ENCODE assay signal across 8 mouse cellular contexts in genomic region chr7:74013601-74014175, GRCm38 (mm10). TPM values are rescaled to one million over a fixed set of nuclear protein-coding genes. Genes with fewer than 3 reads are reported as not detected.
DNase-seq lines count a peak whose midpoint lies in the region; ATAC-seq and TF ChIP-seq lines count a peak whose summit lies in the region.

TSS of gene St8sia2 (minus strand) at chr7:74013690.

- H3K4me2 ChIP-seq in embryonic facial prominence, embryonic 11.5 days (ENCODE audit: low read depth, low read length): peak within 1 kb of the TSS; percentile 83
- peak within 1 kb of the TSS; percentile 95 for H3K4me2 ChIP-seq in heart, postnatal 0 days (ENCODE audit: low read depth, low read length)

- TF ChIP-seq CTCF in heart, postnatal 0 days (IDR thresholded peaks at IDR 0.05; ENCODE audit: low read depth): no peak

- peak within 1 kb of the TSS; percentile 95 for H3K9ac ChIP-seq in embryonic facial prominence, embryonic 11.5 days (replicated peaks; ENCODE audit: low read length)
- peak within 1 kb of the TSS; percentile 21; the same call in 1 of the 2 replicates for H3K9ac ChIP-seq in heart, postnatal 0 days (replicated peaks; ENCODE audit: low read depth, low read length)

- no peaks in the 10 kb centered on the region for H3K36me3 ChIP-seq in embryonic facial prominence, embryonic 11.5 days (replicated peaks; ENCODE audit: control insufficient read depth, insufficient read depth, low read depth, low read length)
- H3K36me3 ChIP-seq in heart, postnatal 0 days (replicated peaks; ENCODE audit: control insufficient read depth, insufficient read depth, low read length): no peaks in the 10 kb centered on the region
- H3K36me3 ChIP-seq in limb, embryonic 10.5 days: no peaks in the 10 kb centered on the region
- no peaks in the 10 kb centered on the region for H3K36me3 ChIP-seq in midbrain, embryonic 10.5 days

- H3K27ac ChIP-seq in embryonic facial prominence, embryonic 11.5 days (replicated peaks; ENCODE audit: low read depth, low read length): peak within 1 kb of the TSS; percentile 82
- H3K27ac ChIP-seq in heart, postnatal 0 days (ENCODE audit: low read depth): no peak within 1 kb of the TSS
- peak within 1 kb of the TSS; percentile 92 for H3K27ac ChIP-seq in limb, embryonic 10.5 days
- peak within 1 kb of the TSS; percentile 97 for H3K27ac ChIP-seq in midbrain, embryonic 10.5 days (replicated peaks)

- DNase-seq in right cerebral cortex, postnatal 10 days (ENCODE audit: low spot score in 2 of 2): peak; percentile 51 to 68
- no peak for DNase-seq in right cerebral cortex, postnatal 25 days
- peak; percentile 81 for DNase-seq in embryonic facial prominence, embryonic 11.5 days (ENCODE audit: low spot score)
- peak; percentile 21 for DNase-seq in heart, postnatal 0 days (ENCODE audit: low spot score)
- DNase-seq in limb, embryonic 10.5 days (ENCODE audit: low spot score): peak; percentile 87
- DNase-seq in midbrain, embryonic 10.5 days (ENCODE audit: low spot score): peak; percentile 88
- DNase-seq in testis, postnatal 10 days (ENCODE audit: low spot score): peak; percentile 74
- no peak for DNase-seq in thymus, postnatal 10 days (ENCODE audit: low spot score in 2 of 2)

- ATAC-seq in embryonic facial prominence, embryonic 11.5 days (replicated peaks; ENCODE audit: insufficient number of reproducible peaks, low FRiP score, low TSS enrichment, low read depth): peak; percentile 91
- ATAC-seq in heart, postnatal 0 days (ENCODE audit: insufficient read depth, low read depth): peak; percentile 73

- H3K9me3 ChIP-seq in embryonic facial prominence, embryonic 11.5 days (replicated peaks; ENCODE audit: control insufficient read depth, low read length): no peaks in the 10 kb centered on the region
- H3K9me3 ChIP-seq in heart, postnatal 0 days (replicated peaks; ENCODE audit: control insufficient read depth, low read length): no peaks in the 10 kb centered on the region
- no peaks in the 10 kb centered on the region for H3K9me3 ChIP-seq in limb, embryonic 10.5 days (replicated peaks)
- H3K9me3 ChIP-seq in midbrain, embryonic 10.5 days (replicated peaks): no peaks in the 10 kb centered on the region

- H3K27me3 ChIP-seq in embryonic facial prominence, embryonic 11.5 days (ENCODE audit: control insufficient read depth, insufficient read depth, low read length): no peaks in the 10 kb centered on the region
- H3K27me3 ChIP-seq in heart, postnatal 0 days (ENCODE audit: control insufficient read depth, insufficient read depth, low read length): peaks cover 48% of the 10 kb centered on the region
- peaks cover 38% of the 10 kb centered on the region for H3K27me3 ChIP-seq in limb, embryonic 10.5 days (ENCODE audit: low read depth, poor library complexity, severe bottlenecking)
- H3K27me3 ChIP-seq in midbrain, embryonic 10.5 days (ENCODE audit: low read depth, poor library complexity, severe bottlenecking): peaks cover 43% of the 10 kb centered on the region

- no peak for TF ChIP-seq EP300 in heart, postnatal 0 days (IDR thresholded peaks at IDR 0.05; ENCODE audit: low read depth)

- H3K4me3 ChIP-seq in embryonic facial prominence, embryonic 11.5 days (ENCODE audit: low read depth, low read length): peak within 1 kb of the TSS; percentile 89
- peak within 1 kb of the TSS; percentile 65 for H3K4me3 ChIP-seq in heart, postnatal 0 days (ENCODE audit: low read depth, low read length)
- H3K4me3 ChIP-seq in limb, embryonic 10.5 days: peak within 1 kb of the TSS; percentile 72
- H3K4me3 ChIP-seq in midbrain, embryonic 10.5 days: peak within 1 kb of the TSS; percentile 68

- WGBS in embryonic facial prominence, embryonic 11.5 days: 0% methylated on average over 37 of the region's 42 CpGs
- under 1% methylated on average over 38 of the region's 42 CpGs for WGBS in heart, postnatal 0 days
- under 1% methylated on average over 36 of the region's 42 CpGs for WGBS in limb, embryonic 10.5 days
- WGBS in midbrain, embryonic 10.5 days: under 1% methylated on average over 32 of the region's 42 CpGs

- no peaks in the 10 kb centered on the region for H3K4me1 ChIP-seq in embryonic facial prominence, embryonic 11.5 days (ENCODE audit: control insufficient read depth, insufficient read depth, low read length)
- peaks cover 3% of the 10 kb centered on the region; the same call in 1 of the 2 replicates for H3K4me1 ChIP-seq in heart, postnatal 0 days (ENCODE audit: control insufficient read depth, insufficient read depth)
- H3K4me1 ChIP-seq in limb, embryonic 10.5 days: peaks cover 29% of the 10 kb centered on the region
- H3K4me1 ChIP-seq in midbrain, embryonic 10.5 days: peaks cover 39% of the 10 kb centered on the region

RNA-seq across cellular contexts. Expression of gene St8sia2, which starts in this region (rescaled TPM):
- 24.7 and 25.9 TPM in 2 replicates for polyA plus RNA-seq in embryonic facial prominence, embryonic 11.5 days (2014; fragmentation: Nextera tagmentation; extraction: Ambion mirVana)
- 0.31 and 7.3 TPM in 2 replicates for total RNA-seq in heart, postnatal 0 days (2014; rRNA removed; ENCODE audit: low replicate concordance)
- 0.62 and 0.66 TPM in 2 replicates for polyA plus RNA-seq in heart, postnatal 0 days (2015; fragmentation: Nextera tagmentation; extraction: Ambion mirVana)
- 7.8 and 13.3 TPM in 2 replicates for polyA plus RNA-seq in limb, embryonic 10.5 days (2016; fragmentation: Nextera tagmentation; extraction: Ambion mirVana)
- 17.3 and 26.9 TPM in 2 replicates for polyA plus RNA-seq in midbrain, embryonic 10.5 days (2016; fragmentation: Nextera tagmentation; extraction: Ambion mirVana)

Comparison
In these comparisons a context has a peak if more than half of its experiments do, and no peak if none do; other contexts are left out.
1. DNase-seq: peak in right cerebral cortex, postnatal 10 days (2 of 2), embryonic facial prominence, embryonic 11.5 days (single experiment), heart, postnatal 0 days (single experiment), limb, embryonic 10.5 days (single experiment), midbrain, embryonic 10.5 days (single experiment) and testis, postnatal 10 days (single experiment); none in right cerebral cortex, postnatal 25 days (single experiment) and thymus, postnatal 10 days (0 of 2).
2. Peak in every context shown above with its lines, with median percentiles within 50 percentile points of each other: H3K4me3 ChIP-seq.